Mouse (Mus musculus): ENCODE data around the gene Ndufs1. TPM values are rescaled to one million over a fixed set of nuclear protein-coding genes. Genes with fewer than 3 reads are reported as not detected.
A peak's percentile ranks its signal among the peaks of the same experiment; 100 is the strongest.
"Not testable (repeated sequence)": the region's sequence is repeated elsewhere in the genome, so short reads cannot be mapped to it uniquely, and the experiment has no call there.

The Ndufs1 gene
- polyA plus RNA-seq, 1 experiment: 19.9 TPM

DNA sequence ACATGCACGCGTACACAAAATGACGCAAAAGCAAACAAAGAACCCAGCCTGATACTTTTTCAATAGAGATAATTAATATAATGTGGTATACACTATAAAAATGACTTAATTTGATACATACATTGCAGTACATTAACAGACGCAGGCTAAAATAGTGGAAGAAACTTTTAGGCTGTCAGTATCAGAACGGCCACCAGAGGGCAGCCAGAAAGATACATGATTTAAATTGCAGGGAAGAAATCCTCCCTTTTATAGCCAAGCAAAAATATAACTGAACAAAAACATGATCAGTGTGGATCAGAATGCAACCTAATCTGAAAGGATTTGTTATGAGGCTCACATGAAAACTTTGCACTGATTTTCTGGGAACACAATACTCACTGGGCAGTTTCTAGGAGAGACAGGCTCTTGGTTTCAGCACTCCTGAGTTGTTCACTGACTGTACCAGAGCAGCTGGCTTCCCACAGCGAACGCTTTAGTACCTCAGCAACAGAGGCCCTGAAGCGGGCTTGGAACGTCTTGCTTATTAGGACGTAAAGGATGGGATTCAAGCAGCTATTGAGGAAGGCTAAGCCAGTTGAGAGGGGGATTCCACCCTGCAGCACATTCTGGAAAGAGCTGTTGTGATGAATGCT, 6.1 kb upstream of the Ndufs1 start:
- TF ChIP-seq CTCF (IDR thresholded peaks at IDR 0.05; ENCODE audit: extremely low read depth, insufficient read length, insufficient replicate concordance, low read depth, low read length) (peak; percentile 25; the same call in 1 of the 2 replicates), POLR2A (IDR thresholded peaks at IDR 0.05; ENCODE audit: low read depth, low read length) (no peak)
- Histone ChIP-seq H3K4me1 (ENCODE audit: control insufficient read depth, insufficient read depth, insufficient read length, low read length) (peaks cover 5% of the 10 kb centered on the region), H3K27me3 (ENCODE audit: control insufficient read depth, insufficient read depth, low read length) (no peaks in the 10 kb centered on the region), H3K4me3 (ENCODE audit: low read depth, low read length) (no peak overlapping the region), H3K36me3 (ENCODE audit: control insufficient read depth, insufficient read depth, low read length) (peaks cover 13% of the 10 kb centered on the region), H3K27ac (ENCODE audit: insufficient read depth, low read depth, low read length) (no peak overlapping the region)
- 65% methylated on average over 10 of the region's 10 CpGs for WGBS

DNA sequence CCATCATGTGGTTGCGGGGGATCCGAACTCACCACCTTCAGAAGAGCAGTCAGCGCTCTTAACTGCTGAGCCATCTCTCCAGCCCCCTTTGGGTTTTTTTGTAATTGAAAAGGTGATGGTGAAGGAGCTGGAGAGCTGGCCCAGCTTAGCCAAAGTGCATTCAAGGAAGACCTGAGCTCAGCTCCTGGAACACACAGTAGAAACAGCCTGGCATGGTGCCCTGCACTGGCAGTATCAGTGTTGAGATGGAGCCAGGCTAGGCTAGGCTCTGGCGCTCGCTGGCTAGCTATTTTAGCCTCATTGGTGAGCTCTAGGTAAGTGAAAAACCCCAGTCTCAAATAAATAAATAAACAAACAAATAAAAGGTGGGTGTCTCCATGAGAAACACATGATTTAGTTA, 5.6 kb upstream of the Ndufs1 start:
- no peak overlapping the region for H3K27ac ChIP-seq (ENCODE audit: insufficient read depth, low read depth, low read length)
- H3K4me1 ChIP-seq (ENCODE audit: control insufficient read depth, insufficient read depth, insufficient read length, low read length): peaks cover 6% of the 10 kb centered on the region
- TF ChIP-seq POLR2A (IDR thresholded peaks at IDR 0.05; ENCODE audit: low read depth, low read length) (no peak), CTCF (IDR thresholded peaks at IDR 0.05; ENCODE audit: extremely low read depth, insufficient read length, insufficient replicate concordance, low read depth, low read length) (no peak)
- peaks cover 13% of the 10 kb centered on the region for H3K36me3 ChIP-seq (ENCODE audit: control insufficient read depth, insufficient read depth, low read length)
- no peaks in the 10 kb centered on the region for H3K27me3 ChIP-seq (ENCODE audit: control insufficient read depth, insufficient read depth, low read length)
- no peak overlapping the region for H3K4me3 ChIP-seq (ENCODE audit: low read depth, low read length)
- 69% methylated on average over 5 of the region's 5 CpGs for WGBS

DNA sequence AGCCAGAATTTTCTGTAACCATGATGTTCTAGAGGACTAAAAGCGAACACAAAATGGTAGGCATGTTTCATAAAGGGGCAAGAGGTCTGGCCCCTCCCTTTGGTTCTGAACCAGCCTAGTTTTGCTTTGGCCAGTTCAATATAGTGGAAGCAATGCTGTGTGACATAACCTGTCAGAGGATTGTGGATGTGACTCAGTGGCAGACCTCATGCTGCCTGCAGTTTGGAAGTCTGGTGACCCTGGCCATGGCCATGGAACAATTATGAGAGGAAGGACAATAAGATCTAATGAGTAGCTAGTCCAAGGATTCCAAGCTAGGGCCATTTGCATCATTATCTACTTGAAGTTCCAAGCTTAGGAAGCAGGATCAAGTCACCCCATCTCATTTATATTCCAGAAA, 4.8 kb upstream of the Ndufs1 start:
- H3K27me3 ChIP-seq (ENCODE audit: control insufficient read depth, insufficient read depth, low read length): no peaks in the 10 kb centered on the region
- WGBS: 100% methylated on average over 1 of the region's 1 CpGs
- no peak for TF ChIP-seq POLR2A (IDR thresholded peaks at IDR 0.05; ENCODE audit: low read depth, low read length)
- no peak for TF ChIP-seq CTCF (IDR thresholded peaks at IDR 0.05; ENCODE audit: extremely low read depth, insufficient read length, insufficient replicate concordance, low read depth, low read length)
- peaks cover 13% of the 10 kb centered on the region for H3K36me3 ChIP-seq (ENCODE audit: control insufficient read depth, insufficient read depth, low read length)
- H3K4me1 ChIP-seq (ENCODE audit: control insufficient read depth, insufficient read depth, insufficient read length, low read length): peaks cover 6% of the 10 kb centered on the region
- H3K27ac ChIP-seq (ENCODE audit: insufficient read depth, low read depth, low read length): no peak overlapping the region
- H3K4me3 ChIP-seq (ENCODE audit: low read depth, low read length): no peak overlapping the region

DNA sequence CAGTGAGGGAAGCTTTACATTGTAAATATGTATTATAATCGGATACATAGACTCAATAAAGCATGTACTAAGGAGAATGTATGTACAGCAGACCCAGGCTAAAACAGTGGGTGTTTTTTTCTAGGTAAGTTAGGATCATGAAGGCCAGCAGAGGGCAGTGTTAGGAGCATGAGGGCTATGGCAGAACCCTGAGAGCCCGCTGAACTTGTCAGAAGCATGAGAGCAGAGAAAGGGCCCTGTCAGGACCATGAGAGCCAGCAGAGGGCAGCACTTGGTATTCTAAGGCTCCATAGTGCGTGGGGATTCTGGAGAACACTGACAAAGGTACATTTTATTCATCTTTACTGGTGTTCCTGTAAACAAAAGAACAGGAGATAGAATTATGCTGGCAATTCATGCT, 4.4 kb upstream of the Ndufs1 start:
- WGBS: 2% methylated on average over 3 of the region's 3 CpGs
- peak; percentile 99 for TF ChIP-seq CTCF (IDR thresholded peaks at IDR 0.05; ENCODE audit: extremely low read depth, insufficient read length, insufficient replicate concordance, low read depth, low read length)
- TF ChIP-seq POLR2A (IDR thresholded peaks at IDR 0.05; ENCODE audit: low read depth, low read length): no peak
- Histone ChIP-seq H3K27ac (ENCODE audit: insufficient read depth, low read depth, low read length) (no peak overlapping the region), H3K27me3 (ENCODE audit: control insufficient read depth, insufficient read depth, low read length) (no peaks in the 10 kb centered on the region), H3K36me3 (ENCODE audit: control insufficient read depth, insufficient read depth, low read length) (peaks cover 13% of the 10 kb centered on the region), H3K4me3 (ENCODE audit: low read depth, low read length) (no peak overlapping the region), H3K4me1 (ENCODE audit: control insufficient read depth, insufficient read depth, insufficient read length, low read length) (peaks cover 6% of the 10 kb centered on the region)

DNA sequence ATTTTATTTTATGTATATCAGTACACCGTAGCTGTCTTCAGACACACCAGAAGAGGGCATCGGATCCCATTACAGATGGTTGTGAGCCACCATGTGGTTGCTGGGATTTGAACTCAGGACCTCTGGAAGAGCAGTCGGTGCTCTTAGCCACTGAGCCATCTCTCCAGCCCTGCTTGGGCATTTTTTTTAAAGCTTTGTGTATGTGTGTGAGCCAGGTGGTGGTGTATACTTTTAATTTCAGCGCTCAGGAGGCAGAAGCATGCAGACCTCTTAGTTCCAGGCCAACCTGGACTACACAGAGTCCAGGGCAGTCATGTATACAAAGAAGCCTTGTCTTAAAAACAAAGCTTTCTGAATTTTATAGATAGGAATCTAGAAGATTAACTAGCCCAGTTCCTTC, 3.9 kb upstream of the Ndufs1 start:
- not testable (repeated sequence) for H3K4me3 ChIP-seq (ENCODE audit: low read depth, low read length); H3K27ac ChIP-seq (ENCODE audit: insufficient read depth, low read depth, low read length); H3K27me3 ChIP-seq (ENCODE audit: control insufficient read depth, insufficient read depth, low read length); H3K4me1 ChIP-seq (ENCODE audit: control insufficient read depth, insufficient read depth, insufficient read length, low read length)
- WGBS: 67% methylated on average over 4 of the region's 4 CpGs
- peaks cover 13% of the 10 kb centered on the region for H3K36me3 ChIP-seq (ENCODE audit: control insufficient read depth, insufficient read depth, low read length)

DNA sequence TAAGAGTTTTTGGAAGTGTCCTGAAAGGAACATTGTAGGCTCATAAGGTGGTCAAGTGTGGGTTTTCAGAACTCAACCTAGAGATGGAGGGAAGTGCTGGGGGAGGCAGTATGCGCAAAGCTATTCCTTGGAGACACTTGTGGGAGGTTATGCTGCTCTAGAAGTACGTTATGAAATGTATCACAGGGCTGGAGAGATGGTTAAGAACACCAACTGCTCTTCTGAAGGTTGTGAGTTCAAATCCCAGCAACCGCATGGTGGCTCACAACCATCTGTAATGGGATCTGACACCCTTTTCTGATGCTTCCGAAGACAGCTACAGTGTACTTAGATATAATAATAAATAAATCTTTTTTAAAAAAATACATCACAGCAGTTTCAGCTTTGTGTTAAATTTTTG, 3.5 kb upstream of the Ndufs1 start:
- TF ChIP-seq CTCF (IDR thresholded peaks at IDR 0.05; ENCODE audit: extremely low read depth, insufficient read length, insufficient replicate concordance, low read depth, low read length): no peak

DNA sequence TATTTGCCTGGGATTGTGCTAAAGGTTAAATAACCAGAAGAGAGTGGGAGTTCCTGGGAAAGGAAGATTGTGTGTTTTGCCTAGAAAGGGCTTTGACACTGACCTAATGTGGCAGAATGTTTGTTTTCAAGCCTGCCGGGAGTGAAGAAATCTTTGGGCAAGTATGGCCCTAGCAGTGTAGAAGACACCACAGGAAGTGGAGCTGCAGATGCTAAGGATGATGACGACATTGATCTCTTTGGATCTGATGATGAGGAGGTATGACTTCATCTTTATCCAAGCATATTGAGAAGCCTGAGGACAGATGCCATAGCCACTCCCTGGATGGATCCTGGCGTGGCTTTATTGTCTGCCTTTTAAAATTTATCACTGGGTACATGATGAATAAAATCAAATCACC, 1.7 kb upstream of the Ndufs1 start:
- Histone ChIP-seq H3K4me1 (ENCODE audit: control insufficient read depth, insufficient read depth, insufficient read length, low read length) (peaks cover 11% of the 10 kb centered on the region), H3K27me3 (ENCODE audit: control insufficient read depth, insufficient read depth, low read length) (no peaks in the 10 kb centered on the region), H3K36me3 (ENCODE audit: control insufficient read depth, insufficient read depth, low read length) (peaks cover 14% of the 10 kb centered on the region), H3K4me3 (ENCODE audit: low read depth, low read length) (no peak overlapping the region), H3K27ac (ENCODE audit: insufficient read depth, low read depth, low read length) (no peak overlapping the region)
- 48% methylated on average over 3 of the region's 3 CpGs for WGBS
- TF ChIP-seq CTCF (IDR thresholded peaks at IDR 0.05; ENCODE audit: extremely low read depth, insufficient read length, insufficient replicate concordance, low read depth, low read length) (no peak), POLR2A (IDR thresholded peaks at IDR 0.05; ENCODE audit: low read depth, low read length) (no peak)

More for the DNA sequence above, 3.5 kb upstream of the Ndufs1 start:
- Histone ChIP-seq H3K4me1 (ENCODE audit: control insufficient read depth, insufficient read depth, insufficient read length, low read length) (peaks cover 7% of the 10 kb centered on the region), H3K4me3 (ENCODE audit: low read depth, low read length) (no peak overlapping the region), H3K27ac (ENCODE audit: insufficient read depth, low read depth, low read length) (no peak overlapping the region), H3K27me3 (ENCODE audit: control insufficient read depth, insufficient read depth, low read length) (no peaks in the 10 kb centered on the region), H3K36me3 (ENCODE audit: control insufficient read depth, insufficient read depth, low read length) (peaks cover 13% of the 10 kb centered on the region)
- 89% methylated on average over 4 of the region's 4 CpGs for whole genome bisulfite sequencing

DNA sequence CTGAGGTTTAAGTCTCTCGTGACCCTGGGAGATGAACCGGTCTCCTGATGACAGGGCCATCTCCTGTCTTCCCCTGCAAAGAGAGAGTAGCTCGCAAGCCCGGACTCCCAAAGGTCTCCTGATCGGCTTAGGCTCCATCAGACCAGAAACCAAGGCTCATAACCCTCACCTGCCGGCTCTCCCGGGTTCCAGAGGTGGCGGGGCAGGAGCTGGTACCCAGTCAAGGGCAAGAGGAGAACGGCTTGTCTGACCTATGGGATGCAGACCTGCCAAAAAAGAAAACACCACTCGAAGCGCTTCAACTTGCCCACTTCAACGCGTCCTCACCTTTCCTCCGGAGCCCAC, 402 bp downstream of the Ndufs1 start:
- H3K36me3 ChIP-seq (ENCODE audit: control insufficient read depth, insufficient read depth, low read length): peaks cover 21% of the 10 kb centered on the region
- no peaks in the 10 kb centered on the region for H3K27me3 ChIP-seq (ENCODE audit: control insufficient read depth, insufficient read depth, low read length)
- H3K4me3 ChIP-seq (ENCODE audit: low read depth, low read length): peak overlapping the region; percentile 93
- WGBS: 0% methylated on average over 14 of the region's 14 CpGs
- H3K27ac ChIP-seq (ENCODE audit: insufficient read depth, low read depth, low read length): peak overlapping the region; percentile 88
- H3K4me1 ChIP-seq (ENCODE audit: control insufficient read depth, insufficient read depth, insufficient read length, low read length): peaks cover 11% of the 10 kb centered on the region
- no peak for TF ChIP-seq CTCF (IDR thresholded peaks at IDR 0.05; ENCODE audit: extremely low read depth, insufficient read length, insufficient replicate concordance, low read depth, low read length)

Data from small intestine, adult 2 months (tissue).